Mouse (Mus musculus) spleen, adult 2 months (tissue): ENCODE measurements around the gene Cyct. TPM values are rescaled to one million over a fixed set of nuclear protein-coding genes. Genes with fewer than 3 reads are reported as not detected.

ENCODE experiments used
- DNase-seq, 2 experiments: peaks; one replicate each; pipeline versions ENCODE4 v3.0.0 to v3.0.0-alpha.2; 2012 to 2021; ENCODE audit warnings: low spot score in 2 of 2, low read depth in 1 of 2
- H3K27ac ChIP-seq: fragments of 200-500 bp; 2 replicates; pipeline ENCODE4 v1.5.1; 2012; ENCODE audit warnings: low read length, inconsistent platforms; ENCODE audit not compliant: insufficient read depth
- H3K27me3 ChIP-seq: fragments of 200-500 bp; 2 replicates; pipeline ENCODE4 v1.6.1; 2012; ENCODE audit warnings: mild to moderate bottlenecking, moderate library complexity, low read length, inconsistent platforms; ENCODE audit not compliant: control insufficient read depth, insufficient read depth
- H3K36me3 ChIP-seq: fragments of 200-500 bp; 2 replicates; pipeline ENCODE4 v1.6.1; 2012; ENCODE audit warnings: mild to moderate bottlenecking, low read length, inconsistent platforms; ENCODE audit not compliant: control insufficient read depth, insufficient read depth
- H3K4me1 ChIP-seq: fragments of 200-500 bp; 2 replicates; pipeline ENCODE4 v1.6.1; 2011; ENCODE audit warnings: inconsistent platforms; ENCODE audit not compliant: control insufficient read depth, insufficient read depth, insufficient read length
- H3K4me3 ChIP-seq: fragments of 200-500 bp; 2 replicates; pipeline ENCODE4 v1.5.1; 2011; ENCODE audit warnings: mild to moderate bottlenecking, inconsistent platforms; ENCODE audit not compliant: insufficient read depth, insufficient read length; ENCODE audit errors: extremely low read depth
- CTCF ChIP-seq: fragments of 200-500 bp; IDR thresholded peaks from 2 replicates; pipeline ENCODE4 v1.5.1; 2011; ENCODE audit warnings: mild to moderate bottlenecking, inconsistent platforms; ENCODE audit not compliant: insufficient read depth, insufficient read length, insufficient replicate concordance; ENCODE audit errors: extremely low read depth
- POLR2A ChIP-seq: fragments of 200-500 bp; IDR thresholded peaks from 2 replicates; pipeline ENCODE4 v1.6.1; 2011; ENCODE audit warnings: low read depth, low read length, inconsistent platforms
- WGBS: fragments of 180-500 bp; shearing (Covaris S2); methylation state at CpG from one replicate; pipeline ENCODE4 v1.1.7; 2018; 5-methylcytosine and 5-hydroxymethylcytosine counted together
- polyA plus RNA-seq: library from polyadenylated mRNA; depleted of rRNA; stranded (reverse); fragments of >200 nt; gene quantifications from 2 replicates; pipeline ENCODE4 v1.2.3, GENCODE M21; 2012; rRNA removed

Cyct gene
- polyA plus RNA-seq, 1 experiment: not detected

DNA sequence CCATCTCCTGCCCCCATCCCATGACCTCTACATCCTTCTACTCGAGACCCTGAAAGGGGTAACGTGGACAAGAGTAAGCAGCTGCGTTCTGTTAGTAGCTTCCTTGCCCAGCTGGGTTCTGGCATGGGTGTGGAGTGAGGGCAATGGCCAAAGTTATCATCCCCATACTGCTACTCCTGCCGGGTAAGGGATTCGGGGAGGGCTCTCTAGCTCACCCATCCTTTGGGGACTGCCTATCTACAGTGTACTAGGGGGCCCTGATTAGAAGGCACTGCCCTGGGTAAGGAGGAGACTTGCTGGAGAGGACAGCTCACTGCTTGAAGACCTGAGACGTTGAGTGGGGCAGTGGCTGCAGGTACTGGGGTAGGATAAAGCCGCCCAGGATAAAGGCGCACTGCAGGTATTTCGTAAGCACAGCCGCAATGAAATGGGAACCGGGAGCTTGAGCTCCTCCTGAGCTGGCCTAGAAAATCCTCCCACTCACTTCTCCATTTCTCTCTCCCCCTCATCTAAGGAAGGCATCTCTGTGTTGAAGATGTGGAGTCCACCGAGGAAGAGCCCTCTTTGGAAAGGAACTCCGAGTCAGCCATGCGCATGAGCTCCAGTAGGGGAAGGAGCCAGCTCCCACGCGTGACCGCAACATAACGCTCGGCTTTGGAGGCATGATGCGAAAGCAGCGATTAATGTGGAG lies 36.9 kb downstream of the Cyct start:
- Histone ChIP-seq H3K27me3 (no peaks in the 10 kb centered on the region; the same call in 1 of the 2 replicates), H3K4me3 (no peak overlapping the region), H3K4me1 (no peaks in the 10 kb centered on the region), H3K36me3 (no peaks in the 10 kb centered on the region), H3K27ac (no peak overlapping the region)
- WGBS: 86% methylated on average over 21 of the region's 21 CpGs
- TF ChIP-seq POLR2A (no peak), CTCF (no peak)
- DNase-seq: no peak

DNA sequence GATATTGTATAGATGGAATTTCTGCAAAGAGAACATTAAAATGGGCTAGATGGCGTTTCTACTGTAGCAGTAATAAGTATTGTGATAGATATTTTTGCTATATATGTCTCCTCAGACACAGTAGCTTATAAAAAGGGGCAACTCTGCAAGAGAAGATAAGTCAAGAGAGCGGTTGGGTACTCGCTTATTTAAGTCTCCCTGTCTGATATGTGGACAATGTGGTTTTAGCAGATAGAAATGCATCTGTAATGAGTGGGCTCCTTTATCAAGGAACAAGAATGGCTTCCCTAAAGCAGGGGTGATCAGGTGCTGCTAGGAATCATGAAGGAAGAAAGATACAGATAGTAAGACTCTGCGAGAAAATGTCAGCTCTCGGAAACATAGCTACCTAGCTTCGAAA lies 39.9 kb downstream of the Cyct start:
- H3K27ac ChIP-seq: no peak overlapping the region
- no peak for DNase-seq
- H3K4me1 ChIP-seq: no peaks in the 10 kb centered on the region
- no peak overlapping the region for H3K4me3 ChIP-seq
- TF ChIP-seq POLR2A (no peak), CTCF (no peak)
- 83% methylated on average over 6 of the region's 6 CpGs for WGBS
- no peaks in the 10 kb centered on the region; the same call in 1 of the 2 replicates for H3K27me3 ChIP-seq
- no peaks in the 10 kb centered on the region for H3K36me3 ChIP-seq

DNA sequence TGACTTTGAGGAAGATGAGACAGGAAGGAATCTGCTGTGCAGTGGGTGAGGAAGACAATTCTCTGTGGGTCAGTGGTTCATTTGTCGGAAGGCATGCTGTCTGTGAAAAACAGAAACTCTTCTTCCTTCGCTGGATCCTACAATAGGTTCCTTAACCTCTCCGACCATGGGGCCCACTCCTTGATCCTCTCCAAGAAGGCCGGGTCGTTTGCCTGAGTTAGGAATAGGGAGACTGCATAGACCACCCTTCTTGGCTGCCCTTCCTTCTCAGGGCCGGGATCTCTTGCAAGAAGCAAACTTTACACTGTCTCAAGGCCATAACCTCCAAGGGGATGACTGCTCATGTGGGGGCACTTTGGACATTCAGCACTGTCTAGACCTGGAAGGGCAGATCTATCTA lies 41.0 kb downstream of the Cyct start:
- Histone ChIP-seq H3K36me3 (no peaks in the 10 kb centered on the region), H3K4me3 (no peak overlapping the region), H3K27me3 (no peaks in the 10 kb centered on the region; the same call in 1 of the 2 replicates), H3K27ac (no peak overlapping the region), H3K4me1 (no peaks in the 10 kb centered on the region)
- no peak for DNase-seq
- 86% methylated on average over 6 of the region's 6 CpGs for WGBS
- no peak for TF ChIP-seq POLR2A

Other genes starting within 250 kb of the Cyct start
- 0.09 and 0.26 TPM in 2 replicates for gene Pde11a, start 21.7 kb downstream of the Cyct start, polyA plus RNA-seq
- gene Rbm45, start 9.5 kb upstream of the Cyct start, polyA plus RNA-seq: 8.4 and 12.2 TPM in 2 replicates
- gene Osbpl6, start 46.1 kb upstream of the Cyct start, polyA plus RNA-seq: 0.94 and 1.8 TPM in 2 replicates